Mouse (Mus musculus) CD4-positive helper T cell, adult 2 months (primary cell): Measurements from ENCODE around the gene A930018P22Rik.
"Not testable (repeated sequence)": the region's sequence is repeated elsewhere in the genome, so short reads cannot be mapped to it uniquely, and the experiment has no call there.

ENCODE experiments used
- DNase-seq: peaks from one replicate; pipeline ENCODE4 v3.0.0-alpha.2; 2012; ENCODE audit warnings: low read depth, missing footprints, low spot score

Gene A930018P22Rik

GRCm38 (mm10) chr2:104122505-104123378 is at the start of gene A930018P22Rik:
TSS of gene A930018P22Rik (plus strand) at chr2:104122769.
- DNase-seq = peak; percentile 82

GRCm38 (mm10) chr2:104078285-104078684 is 44.3 kb upstream of the A930018P22Rik start:
- DNase-seq = not testable (repeated sequence)

- DNase-seq = not testable (repeated sequence)
Observed at GRCm38 (mm10) chr2:104081436-104082050, 41.0 kb upstream of the A930018P22Rik start.

- DNase-seq = no peak
Observed at GRCm38 (mm10) chr2:104082474-104082873, 40.1 kb upstream of the A930018P22Rik start.

- DNase-seq = not testable (repeated sequence)
Observed at GRCm38 (mm10) chr2:104084027-104084426, 38.5 kb upstream of the A930018P22Rik start.

GRCm38 (mm10) chr2:104087562-104087961 is 35.0 kb upstream of the A930018P22Rik start:
- not testable (repeated sequence) for DNase-seq

GRCm38 (mm10) chr2:104093305-104093704 is 29.3 kb upstream of the A930018P22Rik start:
- no peak for DNase-seq

- peak; percentile 22 for DNase-seq
Observed at GRCm38 (mm10) chr2:104095741-104096213, 26.8 kb upstream of the A930018P22Rik start, which contains the start of gene Cd59a. TSS of gene Cd59a (plus strand) at chr2:104095801.

GRCm38 (mm10) chr2:104096256-104096655 is 26.3 kb upstream of the A930018P22Rik start:
- DNase-seq = no peak

- not testable (repeated sequence) for DNase-seq
Observed at GRCm38 (mm10) chr2:104096796-104097195, 25.8 kb upstream of the A930018P22Rik start.

- not testable (repeated sequence) for DNase-seq
Observed at GRCm38 (mm10) chr2:104097396-104097795, 25.2 kb upstream of the A930018P22Rik start.

- no peak for DNase-seq
Observed at GRCm38 (mm10) chr2:104098529-104099230, 23.9 kb upstream of the A930018P22Rik start.

- no peak for DNase-seq
Observed at GRCm38 (mm10) chr2:104099231-104099585, 23.4 kb upstream of the A930018P22Rik start.

- no peak for DNase-seq
Observed at GRCm38 (mm10) chr2:104099946-104100345, 22.6 kb upstream of the A930018P22Rik start.

- no peak for DNase-seq
Observed at GRCm38 (mm10) chr2:104104800-104105199, 17.8 kb upstream of the A930018P22Rik start.

GRCm38 (mm10) chr2:104109021-104109420 is 13.5 kb upstream of the A930018P22Rik start:
- not testable (repeated sequence) for DNase-seq

- DNase-seq = no peak
Observed at GRCm38 (mm10) chr2:104109528-104109927, 13.0 kb upstream of the A930018P22Rik start.

- DNase-seq = no peak
Observed at GRCm38 (mm10) chr2:104110031-104110430, 12.5 kb upstream of the A930018P22Rik start.

- not testable (repeated sequence) for DNase-seq
Observed at GRCm38 (mm10) chr2:104111170-104111797, 11.3 kb upstream of the A930018P22Rik start.

GRCm38 (mm10) chr2:104113563-104113962 is 9.0 kb upstream of the A930018P22Rik start:
- DNase-seq = not testable (repeated sequence)

GRCm38 (mm10) chr2:104114898-104115297 is 7.7 kb upstream of the A930018P22Rik start:
- DNase-seq = no peak
